Mouse (Mus musculus): ENCODE results near the gene Vgll4. TPM values are rescaled to one million over a fixed set of nuclear protein-coding genes. Genes with fewer than 3 reads are reported as not detected.

Vgll4 gene
- polyA plus RNA-seq, 1 experiment from 2014 or later = 51.6 TPM

GRCm38 (mm10) chr6:114857996-114858721 is 111.6 kb downstream of the Vgll4 start:
- Histone ChIP-seq H3K36me3 (ENCODE audit: control insufficient read depth, insufficient read depth, low read length) (peaks cover 7% of the 10 kb centered on the region; the same call in 1 of the 2 replicates), H3K27me3 (ENCODE audit: control insufficient read depth, insufficient read depth, low read length) (no peaks in the 10 kb centered on the region), H3K4me1 (ENCODE audit: control insufficient read depth, insufficient read depth, low read length) (peaks cover 43% of the 10 kb centered on the region), H3K4me3 (ENCODE audit: low read depth, low read length) (no peak overlapping the region), H3K9ac (ENCODE audit: low read depth, low read length) (no peak overlapping the region), H3K4me2 (no peak overlapping the region), H3K9me3 (replicated peaks; ENCODE audit: control insufficient read depth, low read length) (no peaks in the 10 kb centered on the region), H3K27ac (ENCODE audit: low read depth, low read length) (no peak overlapping the region)
- 77% methylated on average over 3 of the region's 3 CpGs for WGBS (ENCODE audit: insufficient replicate concordance)
- no peak for ATAC-seq (replicated peaks; ENCODE audit: insufficient number of reproducible peaks, low FRiP score, low TSS enrichment)

- H3K4me2 ChIP-seq = no peak overlapping the region
- H3K27me3 ChIP-seq (ENCODE audit: control insufficient read depth, insufficient read depth, low read length) = no peaks in the 10 kb centered on the region
- no peak overlapping the region for H3K27ac ChIP-seq (ENCODE audit: low read depth, low read length)
- peaks cover 39% of the 10 kb centered on the region for H3K4me1 ChIP-seq (ENCODE audit: control insufficient read depth, insufficient read depth, low read length)
- WGBS (ENCODE audit: insufficient replicate concordance) = 66% methylated on average over 4 of the region's 4 CpGs
- H3K9me3 ChIP-seq (replicated peaks; ENCODE audit: control insufficient read depth, low read length) = no peaks in the 10 kb centered on the region
- no peak overlapping the region for H3K4me3 ChIP-seq (ENCODE audit: low read depth, low read length)
- no peak overlapping the region for H3K9ac ChIP-seq (ENCODE audit: low read depth, low read length)
- H3K36me3 ChIP-seq (ENCODE audit: control insufficient read depth, insufficient read depth, low read length) = 0 out of 2 replicates have a peak, but pooled peaks cover 2% of the 10 kb centered on the region
- ATAC-seq (replicated peaks; ENCODE audit: insufficient number of reproducible peaks, low FRiP score, low TSS enrichment) = no peak
Observed at GRCm38 (mm10) chr6:114856501-114856900, 113.3 kb downstream of the Vgll4 start.

- ATAC-seq (replicated peaks; ENCODE audit: insufficient number of reproducible peaks, low FRiP score, low TSS enrichment) = no peak
- H3K9me3 ChIP-seq (replicated peaks; ENCODE audit: control insufficient read depth, low read length) = no peaks in the 10 kb centered on the region
- no peak overlapping the region for H3K4me2 ChIP-seq
- H3K9ac ChIP-seq (ENCODE audit: low read depth, low read length) = no peak overlapping the region
- no peak overlapping the region for H3K4me3 ChIP-seq (ENCODE audit: low read depth, low read length)
- H3K27ac ChIP-seq (ENCODE audit: low read depth, low read length) = peak overlapping the region; percentile 4; the same call in 1 of the 2 replicates
- peaks cover 35% of the 10 kb centered on the region for H3K4me1 ChIP-seq (ENCODE audit: control insufficient read depth, insufficient read depth, low read length)
- no peaks in the 10 kb centered on the region for H3K27me3 ChIP-seq (ENCODE audit: control insufficient read depth, insufficient read depth, low read length)
- 0 out of 2 replicates have a peak, but pooled peaks cover 2% of the 10 kb centered on the region for H3K36me3 ChIP-seq (ENCODE audit: control insufficient read depth, insufficient read depth, low read length)
- 46% methylated on average over 3 of the region's 3 CpGs for WGBS (ENCODE audit: insufficient replicate concordance)
Observed at GRCm38 (mm10) chr6:114855644-114856043, 114.2 kb downstream of the Vgll4 start.

- Histone ChIP-seq H3K9me3 (replicated peaks; ENCODE audit: control insufficient read depth, low read length) (no peaks in the 10 kb centered on the region), H3K36me3 (ENCODE audit: control insufficient read depth, insufficient read depth, low read length) (no peaks in the 10 kb centered on the region), H3K9ac (ENCODE audit: low read depth, low read length) (no peak overlapping the region), H3K4me1 (ENCODE audit: control insufficient read depth, insufficient read depth, low read length) (peaks cover 44% of the 10 kb centered on the region), H3K27ac (ENCODE audit: low read depth, low read length) (peak overlapping the region; percentile 29; the same call in 1 of the 2 replicates), H3K4me2 (no peak overlapping the region), H3K27me3 (ENCODE audit: control insufficient read depth, insufficient read depth, low read length) (no peaks in the 10 kb centered on the region), H3K4me3 (ENCODE audit: low read depth, low read length) (no peak overlapping the region)
- ATAC-seq (replicated peaks; ENCODE audit: insufficient number of reproducible peaks, low FRiP score, low TSS enrichment) = no peak
- WGBS (ENCODE audit: insufficient replicate concordance) = 33% methylated on average over 2 of the region's 2 CpGs
Observed at GRCm38 (mm10) chr6:114854368-114854767, 115.4 kb downstream of the Vgll4 start.

GRCm38 (mm10) chr6:114852739-114853138 is 117.1 kb downstream of the Vgll4 start:
- H3K9me3 ChIP-seq (replicated peaks; ENCODE audit: control insufficient read depth, low read length) = no peaks in the 10 kb centered on the region
- H3K4me1 ChIP-seq (ENCODE audit: control insufficient read depth, insufficient read depth, low read length) = peaks cover 59% of the 10 kb centered on the region
- H3K27ac ChIP-seq (ENCODE audit: low read depth, low read length) = no peak overlapping the region
- no peak overlapping the region for H3K9ac ChIP-seq (ENCODE audit: low read depth, low read length)
- no peaks in the 10 kb centered on the region for H3K36me3 ChIP-seq (ENCODE audit: control insufficient read depth, insufficient read depth, low read length)
- no peak overlapping the region for H3K4me2 ChIP-seq
- no peak for ATAC-seq (replicated peaks; ENCODE audit: insufficient number of reproducible peaks, low FRiP score, low TSS enrichment)
- H3K27me3 ChIP-seq (ENCODE audit: control insufficient read depth, insufficient read depth, low read length) = no peaks in the 10 kb centered on the region
- 40% methylated on average over 3 of the region's 3 CpGs for WGBS (ENCODE audit: insufficient replicate concordance)
- H3K4me3 ChIP-seq (ENCODE audit: low read depth, low read length) = no peak overlapping the region

- H3K4me1 ChIP-seq (ENCODE audit: control insufficient read depth, insufficient read depth, low read length) = peaks cover 58% of the 10 kb centered on the region
- no peak overlapping the region for H3K4me3 ChIP-seq (ENCODE audit: low read depth, low read length)
- 65% methylated on average over 7 of the region's 7 CpGs for whole genome bisulfite sequencing (ENCODE audit: insufficient replicate concordance)
- H3K4me2 ChIP-seq = no peak overlapping the region
- no peaks in the 10 kb centered on the region for H3K36me3 ChIP-seq (ENCODE audit: control insufficient read depth, insufficient read depth, low read length)
- no peaks in the 10 kb centered on the region for H3K27me3 ChIP-seq (ENCODE audit: control insufficient read depth, insufficient read depth, low read length)
- no peak overlapping the region for H3K27ac ChIP-seq (ENCODE audit: low read depth, low read length)
- no peak for ATAC-seq (replicated peaks; ENCODE audit: insufficient number of reproducible peaks, low FRiP score, low TSS enrichment)
- H3K9ac ChIP-seq (ENCODE audit: low read depth, low read length) = no peak overlapping the region
- H3K9me3 ChIP-seq (replicated peaks; ENCODE audit: control insufficient read depth, low read length) = no peaks in the 10 kb centered on the region
Observed at GRCm38 (mm10) chr6:114851688-114852087, 118.1 kb downstream of the Vgll4 start.

- no peaks in the 10 kb centered on the region for H3K27me3 ChIP-seq (ENCODE audit: control insufficient read depth, insufficient read depth, low read length)
- no peak overlapping the region for H3K9ac ChIP-seq (ENCODE audit: low read depth, low read length)
- no peaks in the 10 kb centered on the region for H3K36me3 ChIP-seq (ENCODE audit: control insufficient read depth, insufficient read depth, low read length)
- WGBS (ENCODE audit: insufficient replicate concordance) = 74% methylated on average over 8 of the region's 8 CpGs
- no peak for ATAC-seq (replicated peaks; ENCODE audit: insufficient number of reproducible peaks, low FRiP score, low TSS enrichment)
- no peak overlapping the region for H3K4me3 ChIP-seq (ENCODE audit: low read depth, low read length)
- no peak overlapping the region for H3K27ac ChIP-seq (ENCODE audit: low read depth, low read length)
- no peak overlapping the region for H3K4me2 ChIP-seq
- H3K4me1 ChIP-seq (ENCODE audit: control insufficient read depth, insufficient read depth, low read length) = peaks cover 52% of the 10 kb centered on the region
- H3K9me3 ChIP-seq (replicated peaks; ENCODE audit: control insufficient read depth, low read length) = no peaks in the 10 kb centered on the region
Observed at GRCm38 (mm10) chr6:114849787-114850186, 120.0 kb downstream of the Vgll4 start.

- Histone ChIP-seq H3K4me2 (no peak overlapping the region), H3K4me3 (ENCODE audit: low read depth, low read length) (no peak overlapping the region), H3K36me3 (ENCODE audit: control insufficient read depth, insufficient read depth, low read length) (no peaks in the 10 kb centered on the region), H3K4me1 (ENCODE audit: control insufficient read depth, insufficient read depth, low read length) (peaks cover 46% of the 10 kb centered on the region), H3K27me3 (ENCODE audit: control insufficient read depth, insufficient read depth, low read length) (no peaks in the 10 kb centered on the region), H3K27ac (ENCODE audit: low read depth, low read length) (no peak overlapping the region), H3K9ac (ENCODE audit: low read depth, low read length) (0 out of 2 replicates have a peak overlapping the region, but pooled peaks have one; percentile 12), H3K9me3 (replicated peaks; ENCODE audit: control insufficient read depth, low read length) (no peaks in the 10 kb centered on the region)
- ATAC-seq (replicated peaks; ENCODE audit: insufficient number of reproducible peaks, low FRiP score, low TSS enrichment) = no peak
- WGBS (ENCODE audit: insufficient replicate concordance) = 31% methylated on average over 7 of the region's 7 CpGs
Observed at GRCm38 (mm10) chr6:114848761-114849160, 121.0 kb downstream of the Vgll4 start.

Measured in heart, embryonic 11.5 days (tissue).